22 mouse cellular contexts compared by ENCODE assay signal in genomic region chr10:105350301-105350700, GRCm38 (mm10).
DNase-seq lines count a peak whose midpoint lies in the region; ATAC-seq and TF ChIP-seq lines count a peak whose summit lies in the region.
"Had no signal": no experiment of that assay in that cellular context is flagged by ENCODE, and none has a peak within 500 bp of the region (broad histone marks: within the 10 kb centered on the region; RNA-seq: fewer than 3 reads in every experiment).

No protein-coding gene starts in this region.

- H3K4me3 ChIP-seq in stomach, embryonic 15.5 days (replicated peaks) = no peak overlapping the region
- no peak overlapping the region for H3K4me3 ChIP-seq in stomach, postnatal 0 days (ENCODE audit: low read depth, low read length)
- H3K4me3 ChIP-seq in intestine, embryonic 15.5 days (replicated peaks) = no peak overlapping the region
- H3K4me3 ChIP-seq in intestine, postnatal 0 days (ENCODE audit: low read depth, low read length) = no peak overlapping the region
- H3K4me3 ChIP-seq in stomach, embryonic 16.5 days (replicated peaks; ENCODE audit: low read length) = no peak overlapping the region
- H3K4me3 ChIP-seq: embryonic facial prominence, embryonic 10.5 days; embryonic facial prominence, embryonic 12.5 days; forebrain, embryonic 13.5 days; forebrain, embryonic 15.5 days had no signal

- 66% methylated on average over 2 of the region's 2 CpGs for WGBS in stomach, embryonic 15.5 days
- 76% methylated on average over 2 of the region's 2 CpGs for WGBS in stomach, postnatal 0 days
- 67% methylated on average over 2 of the region's 2 CpGs for WGBS in intestine, embryonic 15.5 days
- WGBS in intestine, postnatal 0 days = 49% methylated on average over 2 of the region's 2 CpGs
- WGBS in stomach, embryonic 16.5 days = 73% methylated on average over 2 of the region's 2 CpGs

- no peak overlapping the region for H3K27ac ChIP-seq in stomach, embryonic 15.5 days
- no peak overlapping the region for H3K27ac ChIP-seq in stomach, postnatal 0 days (replicated peaks)
- H3K27ac ChIP-seq in intestine, embryonic 15.5 days = peak overlapping the region; percentile 36; the same call in 1 of the 2 replicates
- H3K27ac ChIP-seq in intestine, postnatal 0 days (ENCODE audit: low read depth, low read length) = peak overlapping the region; percentile 63
- no peak overlapping the region for H3K27ac ChIP-seq in stomach, embryonic 16.5 days (ENCODE audit: low read length)
- H3K27ac ChIP-seq: embryonic facial prominence, embryonic 10.5 days; embryonic facial prominence, embryonic 12.5 days; forebrain, embryonic 13.5 days; forebrain, embryonic 15.5 days had no signal

- TF ChIP-seq EP300 in stomach, postnatal 0 days (optimal IDR thresholded peaks at IDR 0.05) = no peak

- no peak overlapping the region for H3K4me2 ChIP-seq in stomach, embryonic 15.5 days
- no peak overlapping the region for H3K4me2 ChIP-seq in stomach, postnatal 0 days (replicated peaks; ENCODE audit: low read depth)
- no peak overlapping the region for H3K4me2 ChIP-seq in intestine, embryonic 15.5 days (replicated peaks)
- peak overlapping the region; percentile 51 for H3K4me2 ChIP-seq in intestine, postnatal 0 days (replicated peaks; ENCODE audit: low read depth)
- H3K4me2 ChIP-seq in stomach, embryonic 16.5 days (ENCODE audit: low read depth, low read length) = no peak overlapping the region
- H3K4me2 ChIP-seq: embryonic facial prominence, embryonic 12.5 days; forebrain, embryonic 13.5 days; forebrain, embryonic 15.5 days had no signal

- no peaks in the 10 kb centered on the region for H3K4me1 ChIP-seq in stomach, embryonic 15.5 days
- no peaks in the 10 kb centered on the region for H3K4me1 ChIP-seq in stomach, postnatal 0 days (replicated peaks; ENCODE audit: control insufficient read depth, insufficient read depth)
- no peaks in the 10 kb centered on the region for H3K4me1 ChIP-seq in intestine, embryonic 15.5 days (replicated peaks)
- H3K4me1 ChIP-seq in intestine, postnatal 0 days (replicated peaks; ENCODE audit: control insufficient read depth, insufficient read depth, low read length) = no peaks in the 10 kb centered on the region
- H3K4me1 ChIP-seq in stomach, embryonic 16.5 days (ENCODE audit: control insufficient read depth, insufficient read depth, low read length) = no peaks in the 10 kb centered on the region
- H3K4me1 ChIP-seq: embryonic facial prominence, embryonic 10.5 days; embryonic facial prominence, embryonic 12.5 days; forebrain, embryonic 13.5 days; forebrain, embryonic 15.5 days had no signal

- H3K9ac ChIP-seq in stomach, embryonic 15.5 days = no peak overlapping the region
- H3K9ac ChIP-seq in stomach, postnatal 0 days (ENCODE audit: low read length) = no peak overlapping the region
- H3K9ac ChIP-seq in intestine, embryonic 15.5 days = no peak overlapping the region
- H3K9ac ChIP-seq in intestine, postnatal 0 days (ENCODE audit: low read depth, low read length) = no peak overlapping the region
- H3K9ac ChIP-seq in stomach, embryonic 16.5 days (ENCODE audit: low read length) = no peak overlapping the region
- H3K9ac ChIP-seq: embryonic facial prominence, embryonic 12.5 days; forebrain, embryonic 13.5 days; forebrain, embryonic 15.5 days; forebrain, postnatal 0 days had no signal

- TF ChIP-seq CTCF in stomach, postnatal 0 days (IDR thresholded peaks at IDR 0.05; ENCODE audit: low read depth) = no peak
- TF ChIP-seq CTCF in intestine, postnatal 0 days (IDR thresholded peaks at IDR 0.05; ENCODE audit: low read depth) = no peak

- H3K36me3 ChIP-seq in stomach, embryonic 15.5 days = no peaks in the 10 kb centered on the region
- no peaks in the 10 kb centered on the region for H3K36me3 ChIP-seq in stomach, postnatal 0 days (ENCODE audit: control insufficient read depth, insufficient read depth, low read length)
- H3K36me3 ChIP-seq in intestine, embryonic 15.5 days = no peaks in the 10 kb centered on the region
- no peaks in the 10 kb centered on the region for H3K36me3 ChIP-seq in intestine, postnatal 0 days (ENCODE audit: control insufficient read depth, insufficient read depth)
- H3K36me3 ChIP-seq in stomach, embryonic 16.5 days (ENCODE audit: control insufficient read depth, insufficient read depth, low read length) = no peaks in the 10 kb centered on the region
- H3K36me3 ChIP-seq: embryonic facial prominence, embryonic 12.5 days; forebrain, embryonic 15.5 days had no signal

- no peaks in the 10 kb centered on the region for H3K9me3 ChIP-seq in stomach, embryonic 15.5 days
- no peaks in the 10 kb centered on the region for H3K9me3 ChIP-seq in stomach, postnatal 0 days (ENCODE audit: control insufficient read depth, low read length)
- H3K9me3 ChIP-seq in intestine, embryonic 15.5 days = no peaks in the 10 kb centered on the region
- no peaks in the 10 kb centered on the region for H3K9me3 ChIP-seq in intestine, postnatal 0 days (ENCODE audit: control insufficient read depth)
- H3K9me3 ChIP-seq in stomach, embryonic 16.5 days (replicated peaks; ENCODE audit: control insufficient read depth, low read length) = no peaks in the 10 kb centered on the region
- H3K9me3 ChIP-seq: embryonic facial prominence, embryonic 10.5 days; embryonic facial prominence, embryonic 12.5 days; forebrain, embryonic 13.5 days; forebrain, embryonic 15.5 days had no signal

- no peak for DNase-seq in stomach, postnatal 0 days (ENCODE audit: low spot score)
- no peak for DNase-seq in left cerebral cortex, adult 9 months (ENCODE audit: low spot score in 2 of 2)
- no peak for DNase-seq in cerebellum, postnatal 36 days
- no peak for DNase-seq in cerebellum, adult 11 months
- DNase-seq: adrenal gland, adult 8-10 months; adrenal gland, postnatal 14 days; adrenal gland, postnatal 36 days; cerebellum, adult 18-20 months; cerebellum, adult 8-10 months; cerebellum, adult 9-11 months; cerebellum, postnatal 14 days; forebrain, postnatal 0 days had no signal

- H3K27me3 ChIP-seq in stomach, embryonic 15.5 days (replicated peaks) = no peaks in the 10 kb centered on the region
- no peaks in the 10 kb centered on the region for H3K27me3 ChIP-seq in stomach, postnatal 0 days (ENCODE audit: control insufficient read depth, insufficient read depth, low read length)
- H3K27me3 ChIP-seq in intestine, embryonic 15.5 days (replicated peaks) = no peaks in the 10 kb centered on the region
- H3K27me3 ChIP-seq in intestine, postnatal 0 days (replicated peaks; ENCODE audit: control insufficient read depth, insufficient read depth, low read length) = no peaks in the 10 kb centered on the region
- H3K27me3 ChIP-seq in stomach, embryonic 16.5 days (ENCODE audit: control insufficient read depth, insufficient read depth, low read length) = no peaks in the 10 kb centered on the region
- H3K27me3 ChIP-seq: embryonic facial prominence, embryonic 12.5 days; forebrain, embryonic 13.5 days; forebrain, embryonic 15.5 days; Patski had no signal

- ATAC-seq in stomach, embryonic 15.5 days (ENCODE audit: insufficient read depth, low FRiP score, low read depth) = 0 out of 2 replicates have a peak, but pooled peaks have one; percentile 35
- ATAC-seq in stomach, postnatal 0 days (ENCODE audit: low FRiP score, low TSS enrichment) = no peak
- peak; percentile 96 for ATAC-seq in intestine, embryonic 15.5 days
- ATAC-seq in intestine, postnatal 0 days = peak; percentile 87
- ATAC-seq in stomach, embryonic 16.5 days (ENCODE audit: insufficient read depth, low FRiP score) = peak; percentile 47; the same call in 1 of the 2 replicates
- ATAC-seq: activated CD4-positive, CD25-positive, alpha-beta regulatory T cell, adult 4 months; forebrain, embryonic 13.5 days; forebrain, embryonic 15.5 days; forebrain, postnatal 0 days; Patski had no signal

Comparison
In these comparisons a context has a peak if more than half of its experiments do, and no peak if none do; other contexts are left out.
1. H3K27ac ChIP-seq: peak in intestine, embryonic 15.5 days (single experiment) and intestine, postnatal 0 days (single experiment); none in stomach, embryonic 15.5 days (single experiment), stomach, postnatal 0 days (single experiment) and stomach, embryonic 16.5 days (single experiment).